Mouse (Mus musculus) liver, postnatal 0 days (tissue): ENCODE measurements around the gene Dpt.

ENCODE experiments used
- CTCF ChIP-seq: sonication (generic); IDR thresholded peaks from 2 replicates; pipeline ENCODE4 v1.5.1; 2016; ENCODE audit warnings: antibody characterized with exemption, low read depth
- EP300 ChIP-seq: IDR thresholded peaks from 2 replicates; pipeline ENCODE4 v1.6.1; 2016; ENCODE audit warnings: antibody characterized with exemption, low read depth, mild to moderate bottlenecking

- TF ChIP-seq CTCF (no peak), EP300 (no peak)
Observed at GRCm38 (mm10) chr1:164766646-164767045, 29.8 kb upstream of the Dpt start.
